Mouse (Mus musculus) kidney, adult 9 months (tissue): ENCODE measurements around the gene Robo4.

Source experiments
- DNase-seq: peaks from one replicate; pipeline ENCODE4 v3.0.0; 2022

Robo4 gene

GRCm38 (mm10) chr9:37455868-37456267 is 54.2 kb downstream of the Robo4 start:
- no peak for DNase-seq

- no peak for DNase-seq
Measured at GRCm38 (mm10) chr9:37456481-37456910, 54.8 kb downstream of the Robo4 start.

GRCm38 (mm10) chr9:37457151-37457550 is 55.5 kb downstream of the Robo4 start:
- no peak for DNase-seq

GRCm38 (mm10) chr9:37459665-37460042 is 58.0 kb downstream of the Robo4 start:
- DNase-seq = no peak

GRCm38 (mm10) chr9:37460043-37460960 is 58.6 kb downstream of the Robo4 start:
- DNase-seq = no peak

- DNase-seq = no peak
Measured at GRCm38 (mm10) chr9:37460961-37461340, 59.3 kb downstream of the Robo4 start.

- no peak for DNase-seq
Measured at GRCm38 (mm10) chr9:37461571-37461970, 59.9 kb downstream of the Robo4 start.

- DNase-seq = peak; percentile 67
Measured at GRCm38 (mm10) chr9:37462764-37463163, 61.1 kb downstream of the Robo4 start.
